In genomic region chr8:126496915-126497314, GRCm38 (mm10) we compare ENCODE assay signal across 9 mouse cellular contexts. TPM values are rescaled to one million over a fixed set of nuclear protein-coding genes. Genes with fewer than 3 reads are reported as not detected.
A peak's percentile ranks its signal among the peaks of the same experiment; 100 is the strongest.
DNase-seq lines count a peak whose midpoint lies in the region; ATAC-seq and TF ChIP-seq lines count a peak whose summit lies in the region.
"Had no signal": no experiment of that assay in that cellular context is flagged by ENCODE, and none has a peak within 500 bp of the region (broad histone marks: within the 10 kb centered on the region; RNA-seq: fewer than 3 reads in every experiment).

No protein-coding gene starts in this region.

- H3K4me3 ChIP-seq in forebrain, embryonic 11.5 days (ENCODE audit: low read depth, low read length) = no peak overlapping the region
- H3K4me3 ChIP-seq in forebrain, embryonic 14.5 days (ENCODE audit: low read depth, low read length) = no peak overlapping the region
- H3K4me3 ChIP-seq in kidney, embryonic 14.5 days (ENCODE audit: low read length) = no peak overlapping the region
- no peak overlapping the region for H3K4me3 ChIP-seq in CH12.LX (replicated peaks in 1 of 3; ENCODE audit: low read depth in 2 of 3, low read length in 2 of 3, poor library complexity in 1 of 3)
- no peak overlapping the region for H3K4me3 ChIP-seq in intestine, embryonic 15.5 days (replicated peaks)

- H3K27ac ChIP-seq in forebrain, embryonic 11.5 days (ENCODE audit: low read depth, low read length) = no peak overlapping the region
- H3K27ac ChIP-seq in forebrain, embryonic 14.5 days (ENCODE audit: low read depth, low read length) = no peak overlapping the region
- no peak overlapping the region for H3K27ac ChIP-seq in kidney, embryonic 14.5 days (ENCODE audit: low read depth, low read length)
- no peak overlapping the region for H3K27ac ChIP-seq in CH12.LX (ENCODE audit: insufficient read depth, low read depth)
- H3K27ac ChIP-seq in intestine, embryonic 15.5 days = no peak overlapping the region
- H3K27ac ChIP-seq: liver, embryonic 13.5 days had no signal

- H3K9ac ChIP-seq in forebrain, embryonic 11.5 days (ENCODE audit: low read length) = peak overlapping the region; percentile 59; the same call in 1 of the 2 replicates
- no peak overlapping the region for H3K9ac ChIP-seq in forebrain, embryonic 14.5 days (ENCODE audit: low read length)
- H3K9ac ChIP-seq in kidney, embryonic 14.5 days (ENCODE audit: low read depth, low read length) = peak overlapping the region; percentile 37; the same call in 1 of the 2 replicates
- 0 out of 2 replicates have a peak overlapping the region, but pooled peaks have one; percentile 17 for H3K9ac ChIP-seq in CH12.LX (ENCODE audit: insufficient read depth, low read depth)
- H3K9ac ChIP-seq in intestine, embryonic 15.5 days = no peak overlapping the region

- in situ Hi-C loops in CH12.LX (cut with MboI; ENCODE audit: low pct_ligation_motif_present, low pct_unique_long_range_greater_than_20kb, low sequenced_read_pairs) = loop anchor here (5.0 to 25.0 kb wide), 6 partner anchors 85 to 640 kb away; no protein-coding TSS in a partner anchor

- no peak for TF ChIP-seq RAD21 in CH12.LX (IDR thresholded peaks at IDR 0.05; ENCODE audit: low read depth, low read length)

- peaks cover 5% of the 10 kb centered on the region; the same call in 1 of the 2 replicates for H3K4me1 ChIP-seq in forebrain, embryonic 11.5 days (replicated peaks; ENCODE audit: control insufficient read depth, insufficient read depth, low read length)
- peaks cover 14% of the 10 kb centered on the region for H3K4me1 ChIP-seq in forebrain, embryonic 14.5 days (ENCODE audit: control insufficient read depth, insufficient read depth, low read length)
- peaks cover 7% of the 10 kb centered on the region for H3K4me1 ChIP-seq in kidney, embryonic 14.5 days (ENCODE audit: control insufficient read depth, insufficient read depth, low read length)
- H3K4me1 ChIP-seq in CH12.LX (ENCODE audit: control insufficient read depth in 1 of 2, insufficient read depth in 2 of 2) = peaks cover 9 to 21% of the 10 kb centered on the region in 2 experiments
- peaks cover 9% of the 10 kb centered on the region; the same call in 1 of the 2 replicates for H3K4me1 ChIP-seq in intestine, embryonic 15.5 days (replicated peaks)

- dilution Hi-C loops in CH12.LX (cut with MboI; ENCODE audit: extremely low pct_ligation_motif_present, extremely low pct_unique_long_range_greater_than_20kb, low sequenced_read_pairs) = loop anchor here (25.0 kb wide), 1 partner anchor 415 kb away; no protein-coding TSS in a partner anchor

- no peak for TF ChIP-seq POLR2A in CH12.LX (IDR thresholded peaks at IDR 0.05; ENCODE audit: low read depth, low read length)

- no peaks in the 10 kb centered on the region for H3K9me3 ChIP-seq in forebrain, embryonic 11.5 days (ENCODE audit: control insufficient read depth, low read length)
- H3K9me3 ChIP-seq in forebrain, embryonic 14.5 days (replicated peaks; ENCODE audit: control insufficient read depth, low read length) = no peaks in the 10 kb centered on the region
- no peaks in the 10 kb centered on the region for H3K9me3 ChIP-seq in kidney, embryonic 14.5 days (ENCODE audit: control insufficient read depth, low read length)
- H3K9me3 ChIP-seq in CH12.LX (replicated peaks; ENCODE audit: low read length) = no peaks in the 10 kb centered on the region
- no peaks in the 10 kb centered on the region for H3K9me3 ChIP-seq in intestine, embryonic 15.5 days
- H3K9me3 ChIP-seq: liver, embryonic 13.5 days had no signal

- H3K36me3 ChIP-seq in forebrain, embryonic 11.5 days (ENCODE audit: control insufficient read depth, insufficient read depth, low read length) = no peaks in the 10 kb centered on the region
- H3K36me3 ChIP-seq in forebrain, embryonic 14.5 days (ENCODE audit: control insufficient read depth, insufficient read depth, low read length) = no peaks in the 10 kb centered on the region
- no peaks in the 10 kb centered on the region for H3K36me3 ChIP-seq in kidney, embryonic 14.5 days (ENCODE audit: control insufficient read depth, insufficient read depth, low read length)
- H3K36me3 ChIP-seq in CH12.LX (replicated peaks in 1 of 2; ENCODE audit: control insufficient read depth in 1 of 2, insufficient read depth in 1 of 2, low read length in 1 of 2) = no peaks in the 10 kb centered on the region
- H3K36me3 ChIP-seq in intestine, embryonic 15.5 days = no peaks in the 10 kb centered on the region
- H3K36me3 ChIP-seq: liver, embryonic 13.5 days had no signal

- no peak for TF ChIP-seq EP300 in CH12.LX (IDR thresholded peaks at IDR 0.05; ENCODE audit: low read length)

- H3K79me2 ChIP-seq in CH12.LX (replicated peaks; ENCODE audit: control insufficient read depth, extremely low read depth, insufficient read depth, poor library complexity, severe bottlenecking) = no peaks in the 10 kb centered on the region

- ATAC-seq in forebrain, embryonic 11.5 days (replicated peaks; ENCODE audit: low FRiP score) = no peak
- ATAC-seq in forebrain, embryonic 14.5 days = no peak
- no peak for ATAC-seq in kidney, embryonic 14.5 days (ENCODE audit: low FRiP score, low TSS enrichment)
- peak; percentile 19; the same call in 1 of the 2 replicates for ATAC-seq in intestine, embryonic 15.5 days

- no peaks in the 10 kb centered on the region for H3K27me3 ChIP-seq in forebrain, embryonic 11.5 days (ENCODE audit: control insufficient read depth, insufficient read depth, low read length)
- H3K27me3 ChIP-seq in forebrain, embryonic 14.5 days (replicated peaks; ENCODE audit: control insufficient read depth, insufficient read depth, low read length) = no peaks in the 10 kb centered on the region
- no peaks in the 10 kb centered on the region for H3K27me3 ChIP-seq in kidney, embryonic 14.5 days (ENCODE audit: control insufficient read depth, insufficient read depth, low read length)
- no peaks in the 10 kb centered on the region for H3K27me3 ChIP-seq in CH12.LX (replicated peaks)
- no peaks in the 10 kb centered on the region for H3K27me3 ChIP-seq in intestine, embryonic 15.5 days (replicated peaks)
- H3K27me3 ChIP-seq: liver, embryonic 13.5 days had no signal

- no peak for DNase-seq in forebrain, embryonic 11.5 days (ENCODE audit: low spot score)
- no peak for DNase-seq in forebrain, embryonic 14.5 days (ENCODE audit: low spot score)
- DNase-seq in kidney, adult 9 months = no peak
- no peak for DNase-seq in CH12.LX (ENCODE audit: extremely low read depth)
- DNase-seq in right cerebral cortex, adult 18-20 months = no peak
- DNase-seq in cerebellum, adult 11 months = no peak

- WGBS in forebrain, embryonic 11.5 days = 81% methylated on average over 5 of the region's 5 CpGs
- WGBS in forebrain, embryonic 14.5 days = 89% methylated on average over 5 of the region's 5 CpGs
- WGBS in kidney, embryonic 14.5 days = 72% methylated on average over 5 of the region's 5 CpGs
- WGBS in intestine, embryonic 15.5 days = 79% methylated on average over 5 of the region's 5 CpGs

- H3K4me2 ChIP-seq in forebrain, embryonic 11.5 days (ENCODE audit: low read depth, low read length, severe bottlenecking) = no peak overlapping the region
- no peak overlapping the region for H3K4me2 ChIP-seq in forebrain, embryonic 14.5 days (ENCODE audit: low read length)
- no peak overlapping the region for H3K4me2 ChIP-seq in kidney, embryonic 14.5 days (replicated peaks; ENCODE audit: low read depth, low read length)
- H3K4me2 ChIP-seq in CH12.LX (ENCODE audit: insufficient read depth, low read depth, poor library complexity, severe bottlenecking) = no peak overlapping the region
- no peak overlapping the region for H3K4me2 ChIP-seq in intestine, embryonic 15.5 days (replicated peaks)

- TF ChIP-seq CTCF in CH12.LX (conservative IDR thresholded peaks at IDR 0.05 in 1 of 2, IDR thresholded peaks at IDR 0.05 in 1 of 2; ENCODE audit: low read depth in 2 of 2, low read length in 2 of 2) = no peak

TF ChIP-seq in CH12.LX, 34 proteins besides CTCF, POLR2A, EP300 and RAD21:
- TF ChIP-seq SIN3A (IDR thresholded peaks at IDR 0.05; ENCODE audit: low read length) (no peak), USF1 (IDR thresholded peaks at IDR 0.05; ENCODE audit: low read depth, low read length) (no peak), ZC3H11A (IDR thresholded peaks at IDR 0.05; ENCODE audit: low read depth, low read length) (no peak), UBTF (IDR thresholded peaks at IDR 0.05; ENCODE audit: low read depth, low read length) (no peak), MXI1 (IDR thresholded peaks at IDR 0.05; ENCODE audit: low read depth, low read length) (no peak), USF2 (conservative IDR thresholded peaks at IDR 0.05; ENCODE audit: low read depth, low read length) (no peak), MAFK (IDR thresholded peaks at IDR 0.05; ENCODE audit: insufficient replicate concordance, low read length) (no peak), MEF2A (IDR thresholded peaks at IDR 0.05; ENCODE audit: borderline replicate concordance, low read depth, low read length) (no peak), IRF4 (IDR thresholded peaks at IDR 0.05; ENCODE audit: low read depth, low read length) (no peak), KAT2A (IDR thresholded peaks at IDR 0.05; ENCODE audit: insufficient replicate concordance, low read length) (no peak), ETS1 (conservative IDR thresholded peaks at IDR 0.05; ENCODE audit: low read depth, low read length) (no peak), ZMIZ1 (IDR thresholded peaks at IDR 0.05; ENCODE audit: low read depth, low read length) (no peak), NRF1 (IDR thresholded peaks at IDR 0.05; ENCODE audit: low read depth, low read length) (no peak), RCOR1 (conservative IDR thresholded peaks at IDR 0.05; ENCODE audit: low read depth, low read length) (no peak), JUN (IDR thresholded peaks at IDR 0.05; ENCODE audit: insufficient read depth, low read depth, low read length) (no peak), PAX5 (IDR thresholded peaks at IDR 0.05; ENCODE audit: low read length) (no peak), CHD2 (IDR thresholded peaks at IDR 0.05; ENCODE audit: low read length) (no peak)

RNA-seq across cellular contexts. Expression of gene Tarbp1, which starts 22.1 kb away (rescaled TPM):
- 3.1 and 3.7 TPM in 2 replicates for polyA plus RNA-seq in forebrain, embryonic 11.5 days (2014; fragmentation: Nextera tagmentation; extraction: Ambion mirVana)
- 1.5 and 2.1 TPM in 2 replicates for polyA plus RNA-seq in forebrain, embryonic 14.5 days (2014; fragmentation: Nextera tagmentation; extraction: Ambion mirVana)
- 3.3 and 6.3 TPM in 2 replicates for polyA plus RNA-seq in kidney, embryonic 14.5 days (2014; fragmentation: Nextera tagmentation; extraction: Ambion mirVana)
- total RNA-seq in CH12.LX (2012; rRNA removed) = 10.4 and 11.5 TPM in 2 replicates
- 10.2 and 10.3 TPM in 2 replicates for total RNA-seq in CH12.LX (2014; rRNA removed)
- polyA plus RNA-seq in CH12.LX (2012; ENCODE audit: insufficient read length, low read depth) = 9.7 and 10.7 TPM in 2 replicates
- polyA plus RNA-seq in intestine, embryonic 15.5 days (2015; fragmentation: Nextera tagmentation; extraction: Ambion mirVana) = 3.0 and 3.1 TPM in 2 replicates

Comparison
In these comparisons a context has a peak if more than half of its experiments do, and no peak if none do; other contexts are left out.
1. H3K9ac ChIP-seq: peak in forebrain, embryonic 11.5 days (single experiment), kidney, embryonic 14.5 days (single experiment) and CH12.LX (single experiment); none in forebrain, embryonic 14.5 days (single experiment) and intestine, embryonic 15.5 days (single experiment).